Mouse (Mus musculus): ENCODE results near the gene Lgals3bp. TPM values are rescaled to one million over a fixed set of nuclear protein-coding genes. Genes with fewer than 3 reads are reported as not detected.
A peak's percentile ranks its signal among the peaks of the same experiment; 100 is the strongest.

Gene Lgals3bp
- polyA plus RNA-seq, 1 experiment from 2014 or later = 44.3 TPM

DNA sequence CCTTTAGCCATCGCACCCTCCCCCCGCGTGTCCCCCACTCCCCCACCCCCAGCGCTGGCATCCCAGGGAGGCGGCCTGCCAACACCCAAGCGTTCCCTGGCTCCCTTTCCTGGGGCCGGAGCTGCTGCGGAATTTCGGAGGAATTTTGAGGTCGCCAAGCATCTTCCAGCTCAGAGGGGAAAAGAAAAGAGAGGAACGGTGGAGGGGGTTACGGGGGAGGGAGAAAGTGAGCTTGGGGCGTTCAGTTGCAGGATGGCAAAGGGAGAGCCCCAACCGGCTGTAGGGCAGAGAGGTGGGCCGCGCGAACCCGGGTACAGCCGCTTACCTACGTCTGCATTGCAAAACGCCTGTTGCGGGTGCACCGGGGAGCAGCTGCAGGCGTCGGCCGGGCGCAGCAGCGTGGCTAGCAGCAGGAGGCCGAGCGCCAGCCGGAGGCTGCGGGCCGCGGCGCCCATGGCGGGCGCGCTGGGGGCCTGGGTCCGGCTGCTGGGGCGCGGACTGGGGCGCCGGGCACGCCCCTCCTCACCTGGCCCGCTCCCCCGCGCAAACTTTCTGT is 47.2 kb downstream of the Lgals3bp start:
- H3K4me1 ChIP-seq (ENCODE audit: insufficient read depth, low read depth, low read length) = peaks cover 15% of the 10 kb centered on the region
- peak overlapping the region; percentile 84 for H3K4me3 ChIP-seq (ENCODE audit: low read depth, low read length)
- H3K27me3 ChIP-seq (replicated peaks; ENCODE audit: insufficient read depth, low read length) = no peaks in the 10 kb centered on the region
- TF ChIP-seq EP300 (IDR thresholded peaks at IDR 0.05) = no peak
- TF ChIP-seq CTCF (IDR thresholded peaks at IDR 0.05) = no peak
- WGBS = 0% methylated on average over 27 of the region's 47 CpGs
- peak overlapping the region; percentile 90 for H3K27ac ChIP-seq (ENCODE audit: low read length)
- no peaks in the 10 kb centered on the region for H3K9me3 ChIP-seq (ENCODE audit: low read length)
- no peaks in the 10 kb centered on the region for H3K36me3 ChIP-seq (ENCODE audit: insufficient read depth, low read length)
- H3K9ac ChIP-seq (replicated peaks; ENCODE audit: low read depth) = peak overlapping the region; percentile 91
- H3K4me2 ChIP-seq (replicated peaks; ENCODE audit: low read depth, low read length) = peak overlapping the region; percentile 93
- DNase-seq (ENCODE audit: low spot score) = peak; percentile 28
- ATAC-seq = peak; percentile 51

DNA sequence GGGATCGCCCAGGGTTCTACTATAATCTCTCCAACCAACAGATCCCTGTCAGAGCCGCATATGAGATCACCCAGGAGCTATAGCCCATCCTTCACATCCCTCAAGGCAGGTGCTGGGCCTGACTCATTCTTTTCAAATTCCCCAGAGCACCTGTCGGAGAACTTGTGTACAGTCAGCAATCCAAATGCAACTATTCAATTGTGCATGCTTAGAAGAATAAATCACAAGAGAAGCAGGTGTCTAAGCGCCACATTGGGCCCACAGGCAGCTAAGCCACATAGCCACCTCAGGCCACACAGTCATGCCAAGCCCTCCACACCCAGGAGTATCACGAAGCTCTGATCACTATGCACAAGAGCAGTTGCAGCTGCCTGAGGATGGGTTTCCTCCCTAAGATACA is 52.4 kb downstream of the Lgals3bp start:
- Histone ChIP-seq H3K9ac (replicated peaks; ENCODE audit: low read depth) (no peak overlapping the region), H3K4me1 (ENCODE audit: insufficient read depth, low read depth, low read length) (peaks cover 22% of the 10 kb centered on the region), H3K27ac (ENCODE audit: low read length) (peak overlapping the region; percentile 62; the same call in 1 of the 2 replicates), H3K4me2 (replicated peaks; ENCODE audit: low read depth, low read length) (no peak overlapping the region), H3K27me3 (replicated peaks; ENCODE audit: insufficient read depth, low read length) (no peaks in the 10 kb centered on the region), H3K4me3 (ENCODE audit: low read depth, low read length) (no peak overlapping the region), H3K9me3 (ENCODE audit: low read length) (no peaks in the 10 kb centered on the region), H3K36me3 (ENCODE audit: insufficient read depth, low read length) (no peaks in the 10 kb centered on the region)
- 80% methylated on average over 5 of the region's 5 CpGs for WGBS
- no peak for ATAC-seq
- DNase-seq (ENCODE audit: low spot score) = no peak
- no peak for TF ChIP-seq CTCF (IDR thresholded peaks at IDR 0.05)
- no peak for TF ChIP-seq EP300 (IDR thresholded peaks at IDR 0.05)

DNA sequence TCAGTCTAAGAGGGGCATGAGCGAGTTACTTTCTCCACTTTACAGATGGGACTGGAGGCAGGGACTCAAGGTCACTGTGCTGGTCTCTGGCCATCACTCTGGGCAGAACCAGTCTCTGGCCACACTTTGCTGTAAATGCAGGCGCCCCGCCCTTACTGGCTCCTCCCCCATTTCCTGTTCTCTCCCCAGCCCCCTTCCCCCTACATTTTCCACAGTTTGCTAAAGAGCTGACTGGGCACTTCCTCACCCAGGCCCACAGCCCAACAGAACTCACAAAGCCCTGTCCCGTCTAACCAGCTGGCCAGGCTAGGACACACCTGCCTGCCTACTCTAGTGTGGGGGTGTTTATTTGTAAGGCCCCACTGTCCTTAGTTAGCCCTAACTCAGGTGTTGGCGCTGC is 53.0 kb downstream of the Lgals3bp start:
- Histone ChIP-seq H3K4me2 (replicated peaks; ENCODE audit: low read depth, low read length) (no peak overlapping the region), H3K9ac (replicated peaks; ENCODE audit: low read depth) (no peak overlapping the region), H3K9me3 (ENCODE audit: low read length) (no peaks in the 10 kb centered on the region), H3K27me3 (replicated peaks; ENCODE audit: insufficient read depth, low read length) (no peaks in the 10 kb centered on the region), H3K36me3 (ENCODE audit: insufficient read depth, low read length) (no peaks in the 10 kb centered on the region), H3K27ac (ENCODE audit: low read length) (peak overlapping the region; percentile 62), H3K4me1 (ENCODE audit: insufficient read depth, low read depth, low read length) (peaks cover 22% of the 10 kb centered on the region), H3K4me3 (ENCODE audit: low read depth, low read length) (no peak overlapping the region)
- no peak for TF ChIP-seq CTCF (IDR thresholded peaks at IDR 0.05)
- no peak for TF ChIP-seq EP300 (IDR thresholded peaks at IDR 0.05)
- 24% methylated on average over 5 of the region's 5 CpGs for WGBS
- peak; percentile 81 for ATAC-seq
- peak; percentile 86 for DNase-seq (ENCODE audit: low spot score)

DNA sequence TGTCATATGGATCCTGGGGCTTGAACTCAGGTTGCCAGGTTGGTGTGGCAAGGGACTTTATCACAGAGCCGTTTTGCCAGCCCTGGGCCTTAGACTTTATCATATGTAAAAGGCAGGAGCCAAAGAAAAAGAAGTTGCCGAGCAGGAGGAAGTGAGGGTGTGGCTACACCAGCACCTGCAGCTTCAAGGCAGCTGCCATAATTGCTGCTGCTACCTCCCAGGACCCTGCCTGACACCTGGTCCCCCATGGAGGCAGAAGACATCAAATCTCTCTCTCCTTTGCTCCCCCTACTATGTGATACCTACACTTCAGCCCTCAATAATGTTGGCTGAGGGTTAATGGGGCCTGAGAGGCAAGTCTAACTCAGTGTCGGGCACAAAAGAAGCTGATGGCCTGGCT is 53.5 kb downstream of the Lgals3bp start:
- H3K4me3 ChIP-seq (ENCODE audit: low read depth, low read length) = no peak overlapping the region
- H3K27me3 ChIP-seq (replicated peaks; ENCODE audit: insufficient read depth, low read length) = no peaks in the 10 kb centered on the region
- no peaks in the 10 kb centered on the region for H3K36me3 ChIP-seq (ENCODE audit: insufficient read depth, low read length)
- peaks cover 18% of the 10 kb centered on the region for H3K4me1 ChIP-seq (ENCODE audit: insufficient read depth, low read depth, low read length)
- H3K9me3 ChIP-seq (ENCODE audit: low read length) = no peaks in the 10 kb centered on the region
- H3K9ac ChIP-seq (replicated peaks; ENCODE audit: low read depth) = no peak overlapping the region
- ATAC-seq (no peak), DNase-seq (ENCODE audit: low spot score) (no peak)
- 46% methylated on average over 3 of the region's 3 CpGs for WGBS
- H3K4me2 ChIP-seq (replicated peaks; ENCODE audit: low read depth, low read length) = no peak overlapping the region
- TF ChIP-seq EP300 (IDR thresholded peaks at IDR 0.05) (no peak), CTCF (IDR thresholded peaks at IDR 0.05) (no peak)
- peak overlapping the region; percentile 28; the same call in 1 of the 2 replicates for H3K27ac ChIP-seq (ENCODE audit: low read length)

DNA sequence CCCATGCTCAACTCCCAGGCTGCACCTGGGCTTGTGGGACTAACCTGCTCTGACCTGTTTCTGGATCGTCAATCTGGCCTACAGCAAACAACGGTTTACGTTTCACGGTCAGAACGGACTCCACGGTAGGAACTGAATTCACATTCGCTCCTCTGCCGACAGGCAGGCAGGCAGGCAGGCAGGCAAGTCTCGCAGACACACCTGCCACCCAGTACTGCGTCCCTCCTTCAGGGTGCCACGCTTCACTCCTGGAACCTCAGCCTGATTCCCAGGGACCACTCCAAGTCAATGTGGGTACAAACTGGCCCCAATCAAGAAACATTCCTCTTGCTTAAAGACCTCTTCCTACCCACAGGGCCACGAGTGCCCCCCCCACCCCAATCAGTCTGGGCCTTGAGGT is 54.0 kb downstream of the Lgals3bp start:
- Histone ChIP-seq H3K4me3 (ENCODE audit: low read depth, low read length) (no peak overlapping the region), H3K27ac (ENCODE audit: low read length) (no peak overlapping the region), H3K4me1 (ENCODE audit: insufficient read depth, low read depth, low read length) (peaks cover 15% of the 10 kb centered on the region), H3K9ac (replicated peaks; ENCODE audit: low read depth) (no peak overlapping the region), H3K9me3 (ENCODE audit: low read length) (no peaks in the 10 kb centered on the region), H3K27me3 (replicated peaks; ENCODE audit: insufficient read depth, low read length) (no peaks in the 10 kb centered on the region), H3K4me2 (replicated peaks; ENCODE audit: low read depth, low read length) (no peak overlapping the region), H3K36me3 (ENCODE audit: insufficient read depth, low read length) (no peaks in the 10 kb centered on the region)
- TF ChIP-seq CTCF (IDR thresholded peaks at IDR 0.05) = no peak
- TF ChIP-seq EP300 (IDR thresholded peaks at IDR 0.05) = no peak
- WGBS = 80% methylated on average over 12 of the region's 12 CpGs
- ATAC-seq = no peak
- DNase-seq (ENCODE audit: low spot score) = no peak

DNA sequence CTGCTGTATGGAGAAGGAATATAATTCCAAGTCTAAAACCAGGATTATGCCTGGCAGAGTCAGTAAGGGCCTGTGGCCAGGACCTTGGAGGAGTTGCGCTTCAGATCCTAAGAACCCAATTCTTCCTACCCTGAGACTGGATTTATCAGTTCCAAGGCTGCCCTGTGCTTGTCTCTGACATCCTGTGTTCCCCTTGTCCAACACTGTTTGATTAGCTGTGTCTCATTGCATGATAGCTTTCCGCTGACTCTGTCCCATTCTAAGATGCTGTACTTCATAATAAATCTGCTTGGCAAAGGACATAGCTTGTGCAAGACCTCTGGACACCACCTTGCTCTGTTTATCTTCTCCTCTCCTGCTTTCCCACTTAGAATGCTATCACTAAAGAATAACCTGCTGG is 54.5 kb downstream of the Lgals3bp start:
- no peaks in the 10 kb centered on the region for H3K36me3 ChIP-seq (ENCODE audit: insufficient read depth, low read length)
- TF ChIP-seq EP300 (IDR thresholded peaks at IDR 0.05) (no peak), CTCF (IDR thresholded peaks at IDR 0.05) (no peak)
- H3K4me1 ChIP-seq (ENCODE audit: insufficient read depth, low read depth, low read length) = peaks cover 15% of the 10 kb centered on the region
- H3K27ac ChIP-seq (ENCODE audit: low read length) = no peak overlapping the region
- H3K4me3 ChIP-seq (ENCODE audit: low read depth, low read length) = no peak overlapping the region
- H3K27me3 ChIP-seq (replicated peaks; ENCODE audit: insufficient read depth, low read length) = no peaks in the 10 kb centered on the region
- peak; percentile 31 for DNase-seq (ENCODE audit: low spot score)
- 61% methylated on average over 2 of the region's 2 CpGs for WGBS
- no peak overlapping the region for H3K9ac ChIP-seq (replicated peaks; ENCODE audit: low read depth)
- H3K9me3 ChIP-seq (ENCODE audit: low read length) = no peaks in the 10 kb centered on the region
- no peak for ATAC-seq
- H3K4me2 ChIP-seq (replicated peaks; ENCODE audit: low read depth, low read length) = no peak overlapping the region

Measured in lung, postnatal 0 days (tissue).